Mouse (Mus musculus): ENCODE data around the gene Acvr1b. TPM values are rescaled to one million over a fixed set of nuclear protein-coding genes. Genes with fewer than 3 reads are reported as not detected.

Acvr1b gene
- polyA plus RNA-seq, 1 experiment from 2014 or later: 1.6 TPM

- Histone ChIP-seq H3K27ac (replicated peaks) (no peak overlapping the region), H3K4me3 (replicated peaks) (no peak overlapping the region), H3K9ac (no peak overlapping the region), H3K4me1 (replicated peaks) (0 out of 2 replicates have a peak, but pooled peaks cover 12% of the 10 kb centered on the region), H3K36me3 (replicated peaks) (no peaks in the 10 kb centered on the region), H3K9me3 (replicated peaks) (no peaks in the 10 kb centered on the region), H3K27me3 (no peaks in the 10 kb centered on the region), H3K4me2 (no peak overlapping the region)
- ATAC-seq (ENCODE audit: insufficient read depth): no peak
- WGBS (ENCODE audit: insufficient replicate concordance): 42% methylated on average over 5 of the region's 5 CpGs
Measured at GRCm38 (mm10) chr15:101164291-101164690, 9.6 kb upstream of the Acvr1b start.

GRCm38 (mm10) chr15:101165658-101166437 is 8.0 kb upstream of the Acvr1b start:
- Histone ChIP-seq H3K9me3 (replicated peaks) (no peaks in the 10 kb centered on the region), H3K27ac (replicated peaks) (no peak overlapping the region), H3K36me3 (replicated peaks) (no peaks in the 10 kb centered on the region), H3K27me3 (no peaks in the 10 kb centered on the region), H3K4me1 (replicated peaks) (peaks cover 26% of the 10 kb centered on the region), H3K4me2 (no peak overlapping the region), H3K4me3 (replicated peaks) (no peak overlapping the region), H3K9ac (no peak overlapping the region)
- no peak for ATAC-seq (ENCODE audit: insufficient read depth)
- WGBS (ENCODE audit: insufficient replicate concordance): 33% methylated on average over 16 of the region's 16 CpGs

- H3K4me3 ChIP-seq (replicated peaks): no peak overlapping the region
- H3K27me3 ChIP-seq: peaks cover 7% of the 10 kb centered on the region; the same call in 1 of the 2 replicates
- H3K9ac ChIP-seq: no peak overlapping the region
- H3K27ac ChIP-seq (replicated peaks): no peak overlapping the region
- H3K36me3 ChIP-seq (replicated peaks): no peaks in the 10 kb centered on the region
- ATAC-seq (ENCODE audit: insufficient read depth): no peak
- no peaks in the 10 kb centered on the region for H3K9me3 ChIP-seq (replicated peaks)
- H3K4me2 ChIP-seq: no peak overlapping the region
- 72% methylated on average over 11 of the region's 11 CpGs for WGBS (ENCODE audit: insufficient replicate concordance)
- peaks cover 29% of the 10 kb centered on the region for H3K4me1 ChIP-seq (replicated peaks)
Measured at GRCm38 (mm10) chr15:101167553-101167952, 6.3 kb upstream of the Acvr1b start.

DNA sequence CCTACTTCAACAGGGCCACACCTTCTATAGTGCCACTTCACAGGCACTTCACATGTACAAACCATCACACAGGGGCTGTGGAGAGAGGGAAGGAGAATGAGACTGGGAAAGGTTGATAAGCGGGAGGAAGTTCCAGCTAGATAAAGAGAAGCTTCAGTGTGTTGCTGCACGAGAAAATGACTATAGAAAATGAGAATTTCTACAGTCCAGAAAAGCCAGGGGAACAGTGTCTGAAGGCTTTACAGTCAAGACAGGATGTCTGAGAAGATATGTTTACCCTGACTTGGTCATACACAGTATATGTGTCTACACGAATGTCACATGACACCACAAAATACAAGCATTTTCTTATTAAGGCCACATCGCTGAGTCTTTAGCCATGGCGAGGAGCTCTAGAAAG is 4.0 kb upstream of the Acvr1b start:
- no peaks in the 10 kb centered on the region for H3K9me3 ChIP-seq (replicated peaks)
- WGBS (ENCODE audit: insufficient replicate concordance): 27% methylated on average over 5 of the region's 5 CpGs
- H3K4me2 ChIP-seq: no peak overlapping the region
- ATAC-seq (ENCODE audit: insufficient read depth): no peak
- no peak overlapping the region for H3K27ac ChIP-seq (replicated peaks)
- H3K4me3 ChIP-seq (replicated peaks): no peak overlapping the region
- H3K36me3 ChIP-seq (replicated peaks): no peaks in the 10 kb centered on the region
- H3K4me1 ChIP-seq (replicated peaks): peaks cover 33% of the 10 kb centered on the region
- peaks cover 24% of the 10 kb centered on the region for H3K27me3 ChIP-seq
- H3K9ac ChIP-seq: no peak overlapping the region

- Histone ChIP-seq H3K36me3 (replicated peaks) (no peaks in the 10 kb centered on the region), H3K27ac (replicated peaks) (no peak overlapping the region), H3K9me3 (replicated peaks) (no peaks in the 10 kb centered on the region), H3K27me3 (peaks cover 30% of the 10 kb centered on the region), H3K9ac (no peak overlapping the region), H3K4me1 (replicated peaks) (peaks cover 39% of the 10 kb centered on the region), H3K4me2 (no peak overlapping the region), H3K4me3 (replicated peaks) (no peak overlapping the region)
- no peak for ATAC-seq (ENCODE audit: insufficient read depth)
- 32% methylated on average over 10 of the region's 10 CpGs for WGBS (ENCODE audit: insufficient replicate concordance)
Measured at GRCm38 (mm10) chr15:101170413-101170980, 3.4 kb upstream of the Acvr1b start.

GRCm38 (mm10) chr15:101171272-101171671 is 2.6 kb upstream of the Acvr1b start:
- H3K27me3 ChIP-seq: peaks cover 38% of the 10 kb centered on the region
- H3K27ac ChIP-seq (replicated peaks): no peak overlapping the region
- H3K9me3 ChIP-seq (replicated peaks): no peaks in the 10 kb centered on the region
- H3K36me3 ChIP-seq (replicated peaks): no peaks in the 10 kb centered on the region
- H3K9ac ChIP-seq: no peak overlapping the region
- H3K4me1 ChIP-seq (replicated peaks): peaks cover 40% of the 10 kb centered on the region
- 63% methylated on average over 4 of the region's 4 CpGs for WGBS (ENCODE audit: insufficient replicate concordance)
- no peak overlapping the region for H3K4me3 ChIP-seq (replicated peaks)
- no peak overlapping the region for H3K4me2 ChIP-seq
- no peak for ATAC-seq (ENCODE audit: insufficient read depth)

DNA sequence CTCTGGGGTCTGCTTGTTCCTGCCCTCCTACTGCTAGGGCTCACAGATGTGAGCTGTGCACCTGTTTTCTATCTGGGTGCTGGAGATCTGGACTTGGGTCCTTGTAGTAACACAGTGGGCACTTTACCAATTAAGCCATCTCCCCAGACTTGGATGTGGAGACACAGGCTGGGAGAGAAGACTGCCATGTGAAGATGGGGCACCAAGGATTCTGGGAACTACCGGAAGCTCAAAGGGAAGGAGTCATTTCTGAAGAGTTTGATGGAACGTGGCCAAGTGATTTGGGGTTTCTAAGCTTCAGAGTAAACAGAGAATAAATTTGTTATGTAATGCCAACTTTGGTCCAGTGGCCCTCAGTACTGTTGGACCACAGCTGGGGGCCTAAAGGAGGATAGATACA is 1.9 kb upstream of the Acvr1b start:
- no peak overlapping the region for H3K4me2 ChIP-seq
- H3K4me1 ChIP-seq (replicated peaks): peaks cover 47% of the 10 kb centered on the region
- no peak overlapping the region for H3K9ac ChIP-seq
- H3K27ac ChIP-seq (replicated peaks): no peak overlapping the region
- H3K36me3 ChIP-seq (replicated peaks): no peaks in the 10 kb centered on the region
- no peak overlapping the region for H3K4me3 ChIP-seq (replicated peaks)
- no peaks in the 10 kb centered on the region for H3K9me3 ChIP-seq (replicated peaks)
- WGBS (ENCODE audit: insufficient replicate concordance): 75% methylated on average over 2 of the region's 2 CpGs
- H3K27me3 ChIP-seq: peaks cover 41% of the 10 kb centered on the region
- ATAC-seq (ENCODE audit: insufficient read depth): no peak

DNA sequence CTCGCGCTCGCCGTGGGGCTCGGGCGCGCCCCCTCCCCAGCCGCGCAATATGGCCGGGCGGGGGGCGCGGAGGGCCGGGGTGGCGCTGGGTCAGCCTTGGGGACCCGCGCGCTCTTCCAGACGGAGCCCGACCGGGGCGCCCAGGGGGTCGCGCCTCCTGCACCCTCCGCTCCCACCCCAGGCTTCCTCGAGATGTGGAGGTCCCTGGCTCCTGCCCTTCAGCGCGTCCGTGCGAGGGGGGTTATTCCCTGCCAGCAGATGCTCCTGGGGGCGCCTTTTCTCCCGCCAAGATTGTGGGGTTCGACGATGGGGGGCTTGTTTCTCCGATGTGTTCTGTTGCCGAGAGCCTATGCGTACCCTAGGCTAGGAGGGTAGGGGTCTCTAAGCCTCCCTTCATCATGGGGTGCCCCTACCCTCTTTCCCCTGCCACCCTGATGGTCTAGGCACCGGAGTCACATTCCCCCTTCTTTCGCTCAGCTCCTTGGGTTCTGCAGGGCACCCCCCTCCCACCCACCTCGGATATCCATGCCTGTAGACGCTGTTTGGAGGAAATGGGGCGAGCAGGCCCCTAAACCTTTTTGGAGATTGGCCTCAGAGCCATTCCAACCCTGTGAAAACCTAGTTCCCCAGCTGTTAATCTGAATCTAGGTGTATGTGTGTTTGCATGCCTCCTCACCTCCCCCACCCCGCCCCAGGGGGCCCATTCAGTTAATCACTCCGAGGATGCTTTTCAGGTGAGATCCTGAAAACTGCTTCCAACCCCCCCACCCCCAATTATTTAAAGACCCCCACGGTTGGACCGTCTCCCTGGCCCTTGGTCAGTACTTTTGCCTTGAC is 645 bp downstream of the Acvr1b start:
- Histone ChIP-seq H3K9ac (peak overlapping the region; percentile 64), H3K4me3 (replicated peaks) (peak overlapping the region; percentile 68), H3K27me3 (peaks cover 45% of the 10 kb centered on the region), H3K9me3 (replicated peaks) (no peaks in the 10 kb centered on the region), H3K4me1 (replicated peaks) (peaks cover 61% of the 10 kb centered on the region), H3K27ac (replicated peaks) (peak overlapping the region; percentile 29; the same call in 1 of the 2 replicates), H3K36me3 (replicated peaks) (no peaks in the 10 kb centered on the region), H3K4me2 (peak overlapping the region; percentile 85)
- whole genome bisulfite sequencing (ENCODE audit: insufficient replicate concordance): 1% methylated on average over 45 of the region's 46 CpGs
- peak; percentile 5; the same call in 1 of the 2 replicates for ATAC-seq (ENCODE audit: insufficient read depth)

GRCm38 (mm10) chr15:101175131-101175460 is 1.2 kb downstream of the Acvr1b start:
- Histone ChIP-seq H3K27ac (replicated peaks) (no peak overlapping the region), H3K36me3 (replicated peaks) (no peaks in the 10 kb centered on the region), H3K9ac (0 out of 2 replicates have a peak overlapping the region, but pooled peaks have one; percentile 64), H3K4me2 (peak overlapping the region; percentile 85), H3K9me3 (replicated peaks) (no peaks in the 10 kb centered on the region), H3K27me3 (peaks cover 45% of the 10 kb centered on the region), H3K4me1 (replicated peaks) (peaks cover 59% of the 10 kb centered on the region), H3K4me3 (replicated peaks) (peak overlapping the region; percentile 68)
- ATAC-seq (ENCODE audit: insufficient read depth): no peak
- 8% methylated on average over 5 of the region's 5 CpGs for WGBS (ENCODE audit: insufficient replicate concordance)

DNA sequence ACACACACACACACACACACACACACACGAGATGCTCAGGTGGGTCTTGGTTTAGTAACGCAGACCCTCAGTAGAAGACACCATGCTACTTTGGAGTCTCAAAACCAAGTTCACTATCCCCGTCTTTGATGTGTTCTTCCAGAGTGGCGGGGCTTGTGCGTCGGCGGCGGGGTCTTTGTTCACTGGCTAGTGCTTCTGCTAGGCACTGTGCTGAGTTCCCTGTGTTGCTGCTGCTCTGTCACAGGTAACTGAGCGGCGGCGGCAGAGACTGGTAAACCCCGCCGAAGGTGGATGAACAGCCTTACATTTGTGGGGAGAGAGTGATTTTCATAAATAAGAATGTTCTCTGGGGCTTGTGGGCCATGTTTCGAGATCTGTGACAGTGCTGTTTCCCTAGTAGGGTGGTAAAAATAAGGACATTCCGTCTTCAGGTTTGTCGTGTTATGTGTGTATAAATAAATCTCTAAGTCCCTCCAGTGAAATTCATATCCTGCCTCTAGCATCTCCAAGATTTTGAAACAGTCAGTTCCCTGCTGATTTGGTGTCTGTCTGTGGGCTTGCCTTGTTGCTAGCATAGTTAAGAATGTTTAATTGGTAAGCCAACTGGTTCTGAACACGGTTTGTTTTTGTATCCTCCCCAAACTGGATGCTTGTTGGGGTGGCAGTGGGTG is 1.9 kb downstream of the Acvr1b start:
- peaks cover 45% of the 10 kb centered on the region for H3K27me3 ChIP-seq
- no peaks in the 10 kb centered on the region for H3K9me3 ChIP-seq (replicated peaks)
- no peaks in the 10 kb centered on the region for H3K36me3 ChIP-seq (replicated peaks)
- peak overlapping the region; percentile 85 for H3K4me2 ChIP-seq
- peak overlapping the region; percentile 68; the same call in 1 of the 2 replicates for H3K4me3 ChIP-seq (replicated peaks)
- 13% methylated on average over 17 of the region's 17 CpGs for WGBS (ENCODE audit: insufficient replicate concordance)
- ATAC-seq (ENCODE audit: insufficient read depth): no peak
- peak overlapping the region; percentile 14; the same call in 1 of the 2 replicates for H3K27ac ChIP-seq (replicated peaks)
- peaks cover 58% of the 10 kb centered on the region for H3K4me1 ChIP-seq (replicated peaks)
- H3K9ac ChIP-seq: no peak overlapping the region
